Mouse (Mus musculus): ENCODE data around the gene Cyp26b1. TPM values are rescaled to one million over a fixed set of nuclear protein-coding genes. Genes with fewer than 3 reads are reported as not detected.

Gene Cyp26b1
- polyA plus RNA-seq, 1 experiment from 2014 or later: 1.7 TPM

- no peak overlapping the region for H3K9ac ChIP-seq (ENCODE audit: low read depth, low read length)
- no peak for ATAC-seq (replicated peaks; ENCODE audit: insufficient number of reproducible peaks, low FRiP score, low TSS enrichment)
- H3K4me2 ChIP-seq: peak overlapping the region; percentile 94
- H3K4me3 ChIP-seq (ENCODE audit: low read depth, low read length): peak overlapping the region; percentile 47
- H3K9me3 ChIP-seq (replicated peaks; ENCODE audit: control insufficient read depth, low read length): no peaks in the 10 kb centered on the region
- peaks cover 22% of the 10 kb centered on the region for H3K4me1 ChIP-seq (ENCODE audit: control insufficient read depth, insufficient read depth, low read length)
- 4% methylated on average over 39 of the region's 39 CpGs for WGBS (ENCODE audit: insufficient replicate concordance)
- no peaks in the 10 kb centered on the region for H3K36me3 ChIP-seq (ENCODE audit: control insufficient read depth, insufficient read depth, low read length)
- H3K27me3 ChIP-seq (ENCODE audit: control insufficient read depth, insufficient read depth, low read length): peaks cover 52% of the 10 kb centered on the region
- H3K27ac ChIP-seq (ENCODE audit: low read depth, low read length): no peak overlapping the region
Measured at GRCm38 (mm10) chr6:84589742-84590686, 3.7 kb downstream of the Cyp26b1 start.

GRCm38 (mm10) chr6:84588895-84589652 lies 4.6 kb downstream of the Cyp26b1 start:
- Histone ChIP-seq H3K27me3 (ENCODE audit: control insufficient read depth, insufficient read depth, low read length) (peaks cover 62% of the 10 kb centered on the region), H3K4me2 (peak overlapping the region; percentile 94), H3K4me1 (ENCODE audit: control insufficient read depth, insufficient read depth, low read length) (peaks cover 27% of the 10 kb centered on the region), H3K36me3 (ENCODE audit: control insufficient read depth, insufficient read depth, low read length) (no peaks in the 10 kb centered on the region), H3K4me3 (ENCODE audit: low read depth, low read length) (peak overlapping the region; percentile 47), H3K9me3 (replicated peaks; ENCODE audit: control insufficient read depth, low read length) (no peaks in the 10 kb centered on the region), H3K27ac (ENCODE audit: low read depth, low read length) (no peak overlapping the region), H3K9ac (ENCODE audit: low read depth, low read length) (no peak overlapping the region)
- ATAC-seq (replicated peaks; ENCODE audit: insufficient number of reproducible peaks, low FRiP score, low TSS enrichment): no peak
- WGBS (ENCODE audit: insufficient replicate concordance): under 1% methylated on average over 43 of the region's 54 CpGs

- Histone ChIP-seq H3K36me3 (ENCODE audit: control insufficient read depth, insufficient read depth, low read length) (no peaks in the 10 kb centered on the region), H3K4me3 (ENCODE audit: low read depth, low read length) (peak overlapping the region; percentile 47), H3K4me1 (ENCODE audit: control insufficient read depth, insufficient read depth, low read length) (peaks cover 33% of the 10 kb centered on the region), H3K4me2 (peak overlapping the region; percentile 94), H3K27ac (ENCODE audit: low read depth, low read length) (no peak overlapping the region), H3K27me3 (ENCODE audit: control insufficient read depth, insufficient read depth, low read length) (peaks cover 68% of the 10 kb centered on the region), H3K9me3 (replicated peaks; ENCODE audit: control insufficient read depth, low read length) (no peaks in the 10 kb centered on the region), H3K9ac (ENCODE audit: low read depth, low read length) (0 out of 2 replicates have a peak overlapping the region, but pooled peaks have one; percentile 39)
- ATAC-seq (replicated peaks; ENCODE audit: insufficient number of reproducible peaks, low FRiP score, low TSS enrichment): no peak
- WGBS (ENCODE audit: insufficient replicate concordance): under 1% methylated on average over 39 of the region's 41 CpGs
Measured at GRCm38 (mm10) chr6:84588221-84588894, 5.3 kb downstream of the Cyp26b1 start.

GRCm38 (mm10) chr6:84587471-84588101 lies 6.1 kb downstream of the Cyp26b1 start:
- no peak overlapping the region for H3K27ac ChIP-seq (ENCODE audit: low read depth, low read length)
- H3K9ac ChIP-seq (ENCODE audit: low read depth, low read length): peak overlapping the region; percentile 52
- H3K27me3 ChIP-seq (ENCODE audit: control insufficient read depth, insufficient read depth, low read length): peaks cover 74% of the 10 kb centered on the region

GRCm38 (mm10) chr6:84586551-84587200 lies 7.0 kb downstream of the Cyp26b1 start:
- Histone ChIP-seq H3K36me3 (ENCODE audit: control insufficient read depth, insufficient read depth, low read length) (no peaks in the 10 kb centered on the region), H3K9me3 (replicated peaks; ENCODE audit: control insufficient read depth, low read length) (no peaks in the 10 kb centered on the region), H3K4me2 (peak overlapping the region; percentile 94), H3K4me1 (ENCODE audit: control insufficient read depth, insufficient read depth, low read length) (peaks cover 41% of the 10 kb centered on the region), H3K4me3 (ENCODE audit: low read depth, low read length) (peak overlapping the region; percentile 47), H3K27ac (ENCODE audit: low read depth, low read length) (no peak overlapping the region), H3K27me3 (ENCODE audit: control insufficient read depth, insufficient read depth, low read length) (peaks cover 81% of the 10 kb centered on the region), H3K9ac (ENCODE audit: low read depth, low read length) (no peak overlapping the region)
- no peak for ATAC-seq (replicated peaks; ENCODE audit: insufficient number of reproducible peaks, low FRiP score, low TSS enrichment)
- WGBS (ENCODE audit: insufficient replicate concordance): 2% methylated on average over 28 of the region's 28 CpGs

More at GRCm38 (mm10) chr6:84587471-84588101, 6.1 kb downstream of the Cyp26b1 start:
- WGBS (ENCODE audit: insufficient replicate concordance): under 1% methylated on average over 51 of the region's 51 CpGs
- H3K9me3 ChIP-seq (replicated peaks; ENCODE audit: control insufficient read depth, low read length): no peaks in the 10 kb centered on the region
- H3K36me3 ChIP-seq (ENCODE audit: control insufficient read depth, insufficient read depth, low read length): no peaks in the 10 kb centered on the region
- no peak for ATAC-seq (replicated peaks; ENCODE audit: insufficient number of reproducible peaks, low FRiP score, low TSS enrichment)
- H3K4me1 ChIP-seq (ENCODE audit: control insufficient read depth, insufficient read depth, low read length): peaks cover 36% of the 10 kb centered on the region
- H3K4me3 ChIP-seq (ENCODE audit: low read depth, low read length): peak overlapping the region; percentile 47
- H3K4me2 ChIP-seq: peak overlapping the region; percentile 94

GRCm38 (mm10) chr6:84585686-84586300 lies 7.9 kb downstream of the Cyp26b1 start:
- H3K4me3 ChIP-seq (ENCODE audit: low read depth, low read length): peak overlapping the region; percentile 42
- H3K4me1 ChIP-seq (ENCODE audit: control insufficient read depth, insufficient read depth, low read length): peaks cover 44% of the 10 kb centered on the region
- no peak overlapping the region for H3K27ac ChIP-seq (ENCODE audit: low read depth, low read length)
- H3K9ac ChIP-seq (ENCODE audit: low read depth, low read length): no peak overlapping the region
- H3K4me2 ChIP-seq: peak overlapping the region; percentile 81
- ATAC-seq (replicated peaks; ENCODE audit: insufficient number of reproducible peaks, low FRiP score, low TSS enrichment): no peak
- H3K9me3 ChIP-seq (replicated peaks; ENCODE audit: control insufficient read depth, low read length): no peaks in the 10 kb centered on the region
- under 1% methylated on average over 37 of the region's 37 CpGs for WGBS (ENCODE audit: insufficient replicate concordance)
- peaks cover 90% of the 10 kb centered on the region for H3K27me3 ChIP-seq (ENCODE audit: control insufficient read depth, insufficient read depth, low read length)
- H3K36me3 ChIP-seq (ENCODE audit: control insufficient read depth, insufficient read depth, low read length): no peaks in the 10 kb centered on the region

- no peaks in the 10 kb centered on the region for H3K36me3 ChIP-seq (ENCODE audit: control insufficient read depth, insufficient read depth, low read length)
- under 1% methylated on average over 66 of the region's 66 CpGs for WGBS (ENCODE audit: insufficient replicate concordance)
- no peak overlapping the region for H3K9ac ChIP-seq (ENCODE audit: low read depth, low read length)
- no peaks in the 10 kb centered on the region for H3K9me3 ChIP-seq (replicated peaks; ENCODE audit: control insufficient read depth, low read length)
- no peak overlapping the region for H3K27ac ChIP-seq (ENCODE audit: low read depth, low read length)
- peaks cover 44% of the 10 kb centered on the region for H3K4me1 ChIP-seq (ENCODE audit: control insufficient read depth, insufficient read depth, low read length)
- no peak for ATAC-seq (replicated peaks; ENCODE audit: insufficient number of reproducible peaks, low FRiP score, low TSS enrichment)
- H3K27me3 ChIP-seq (ENCODE audit: control insufficient read depth, insufficient read depth, low read length): peaks cover 96% of the 10 kb centered on the region
- H3K4me2 ChIP-seq: peak overlapping the region; percentile 81
- H3K4me3 ChIP-seq (ENCODE audit: low read depth, low read length): peak overlapping the region; percentile 42
Measured at GRCm38 (mm10) chr6:84584783-84585685, 8.7 kb downstream of the Cyp26b1 start.

Measured in heart, embryonic 11.5 days (tissue).